Mouse (Mus musculus) heart, adult 18-20 months (tissue): ENCODE results near the gene Mak. TPM values are rescaled to one million over a fixed set of nuclear protein-coding genes. Genes with fewer than 3 reads are reported as not detected.
"Not testable (repeated sequence)": the region's sequence is repeated elsewhere in the genome, so short reads cannot be mapped to it uniquely, and the experiment has no call there.

Experiments used
- DNase-seq, 2 experiments: peaks; one replicate each; pipeline ENCODE4 v3.0.0; 2021 to 2022; ENCODE audit warnings: mixed read lengths in 1 of 2
- total RNA-seq, 2 experiments: library from RNA; stranded (reverse); gene quantifications; 2 replicates each; pipeline ENCODE4 v1.2.3; 2021

Gene Mak
- total RNA-seq, 2 experiments from 2014 or later = 0.31 TPM; not detected in 1

GRCm38 (mm10) chr13:40994487-40995263 is 84.8 kb downstream of the Mak start:
- no peak for DNase-seq

DNA sequence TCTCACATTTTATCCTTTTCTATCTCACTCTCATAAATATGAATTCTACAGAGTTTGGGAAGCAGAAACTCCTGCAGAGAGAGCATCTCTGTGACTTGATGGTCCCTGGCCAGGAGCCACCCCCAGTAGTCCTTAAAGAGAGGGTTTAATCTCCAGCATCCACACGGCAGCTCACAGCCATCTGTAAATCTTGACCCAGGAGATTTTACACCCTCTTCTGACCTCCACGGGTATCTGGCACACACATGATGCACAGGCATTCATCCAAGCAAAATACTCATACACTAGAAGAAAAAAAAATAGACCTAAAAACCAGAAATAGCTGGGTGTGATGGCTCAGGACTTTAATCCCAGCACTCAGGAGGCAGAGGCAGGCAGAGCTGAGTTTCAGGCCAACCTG is 91.1 kb downstream of the Mak start:
- DNase-seq = no peak

- not testable (repeated sequence) for DNase-seq
These were observed 91.8 kb downstream of the Mak start for GRCm38 (mm10) chr13:40987608-40988303.

DNA sequence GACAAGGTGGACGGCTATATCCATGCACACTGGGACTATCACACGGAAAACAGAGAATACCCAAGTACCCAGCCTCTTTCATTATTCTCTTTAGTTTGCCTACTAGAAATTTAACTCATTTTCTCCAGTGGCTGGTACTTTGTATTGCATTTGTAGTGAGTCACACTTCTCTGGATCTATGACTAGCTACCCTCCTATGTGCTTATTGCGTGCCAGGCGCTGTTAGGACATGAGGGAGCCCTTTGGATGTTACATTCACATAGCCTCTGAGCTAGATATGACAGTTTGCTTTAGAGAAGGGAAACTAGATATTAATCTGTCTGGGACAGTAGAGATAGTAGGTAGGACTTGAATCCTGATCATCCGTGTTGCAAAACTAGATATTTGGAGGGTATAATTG is 93.4 kb downstream of the Mak start:
- no peak for DNase-seq

DNA sequence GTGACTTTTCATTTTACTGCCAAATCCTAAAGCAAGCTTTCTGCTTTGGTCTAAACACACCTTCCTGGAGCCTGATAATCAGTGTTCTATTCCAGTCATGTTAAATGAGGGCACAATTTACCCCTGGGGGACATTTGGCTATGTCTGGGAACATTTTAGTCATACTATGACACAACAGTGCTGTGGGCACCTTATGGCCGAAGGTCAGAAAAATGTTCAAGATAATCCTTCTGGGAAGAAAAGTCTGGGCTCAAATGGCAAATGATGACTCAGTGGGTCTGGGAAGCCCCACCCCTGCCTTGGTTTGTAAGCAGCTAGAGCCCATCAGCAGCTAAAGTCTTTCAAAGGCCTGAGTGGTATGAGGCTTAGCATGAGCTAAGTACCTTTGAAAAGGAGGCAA is 96.7 kb downstream of the Mak start:
- no peak for DNase-seq

DNA sequence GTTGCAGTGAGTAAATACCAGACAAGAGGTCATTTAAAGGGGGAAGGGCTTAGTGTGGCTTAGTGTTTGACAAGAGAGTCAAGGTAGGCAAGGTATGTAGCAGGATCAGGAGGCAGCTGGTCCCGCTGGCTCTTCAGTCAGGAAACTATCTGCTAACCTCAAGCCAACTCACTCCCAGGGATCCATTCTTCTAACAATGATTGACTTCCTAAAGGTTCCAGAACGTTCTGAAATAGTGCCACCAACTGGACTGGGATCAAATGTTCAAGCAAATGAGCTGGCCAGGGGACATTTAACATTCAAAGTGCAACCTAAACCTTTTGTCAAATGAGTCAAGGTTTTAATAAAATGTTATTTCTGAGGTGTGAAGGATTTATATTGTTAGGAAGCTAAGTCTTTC is 100.2 kb downstream of the Mak start:
- DNase-seq = peak; percentile 43 to 53

- DNase-seq = peak in 1 of 2 experiments; percentile 46
These were observed 100.9 kb downstream of the Mak start for GRCm38 (mm10) chr13:40978652-40979051.

GRCm38 (mm10) chr13:40977609-40978008 is 101.9 kb downstream of the Mak start:
- peak; percentile 44 to 75 for DNase-seq

Other genes starting within 250 kb of the Mak start
- 1 to 10 TPM; 6.7 to 9.1 TPM for gene Gcnt2, start 220.0 kb downstream of the Mak start, total RNA-seq
- gene Pak1ip1, start 78.7 kb downstream of the Mak start, total RNA-seq = 10 to 100 TPM; 25.7 to 26.5 TPM
- gene Tmem14c, start 63.4 kb downstream of the Mak start, total RNA-seq = 100 to 1,000 TPM; 180 to 185 TPM
- gene Gcm2, start 31.3 kb upstream of the Mak start, total RNA-seq = not detected
- not detected for gene Sycp2l, start 34.6 kb upstream of the Mak start, total RNA-seq
- under 1 TPM; 0.13 to 0.17 TPM for gene Elovl2, start 140.7 kb upstream of the Mak start, total RNA-seq
- 10 to 100 TPM; 24.7 to 27.5 TPM for gene Smim13, start 170.1 kb upstream of the Mak start, total RNA-seq
- not detected for gene Gm17364, start 194.3 kb upstream of the Mak start, total RNA-seq